Mouse (Mus musculus): Measurements from ENCODE around the gene Tshz3.

Tshz3 gene

DNA sequence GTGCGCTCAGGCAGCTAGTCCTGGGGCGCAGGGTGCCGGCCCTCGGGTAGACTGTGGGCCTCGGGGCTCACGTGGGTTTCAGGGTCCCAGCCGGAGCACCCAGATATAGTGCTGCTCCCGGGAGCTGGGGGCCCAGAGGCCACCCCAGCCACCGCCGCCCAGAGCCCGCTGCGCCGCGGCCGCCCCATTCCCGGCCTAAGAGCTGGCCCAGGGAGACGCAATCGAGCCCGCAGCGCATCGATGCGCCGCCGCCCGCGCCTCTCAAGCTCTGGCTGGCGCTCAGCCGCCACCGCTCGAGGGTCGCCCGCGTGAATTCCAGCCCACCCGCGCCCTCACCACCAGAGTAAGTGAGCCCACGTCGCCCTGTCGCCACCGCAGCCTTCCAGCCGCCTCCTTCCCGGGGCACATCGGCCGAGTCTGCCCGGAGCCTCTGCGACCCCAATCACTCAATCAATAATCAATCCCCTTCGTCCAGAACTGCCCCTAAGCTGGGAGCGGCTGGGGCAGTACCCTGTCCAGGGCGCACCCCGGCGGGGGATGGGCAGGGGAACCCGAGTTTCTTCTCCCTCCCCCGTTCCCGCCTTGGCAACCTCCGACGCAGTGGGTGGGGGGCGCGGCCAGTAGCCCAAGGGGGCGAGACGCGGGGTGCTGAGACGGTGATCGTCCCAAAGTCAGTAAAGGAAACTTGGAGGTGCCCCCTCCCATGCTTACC lies 1.4 kb upstream of the Tshz3 start:
- DNase-seq (ENCODE audit: inconsistent ontology term): peak; percentile 80

DNA sequence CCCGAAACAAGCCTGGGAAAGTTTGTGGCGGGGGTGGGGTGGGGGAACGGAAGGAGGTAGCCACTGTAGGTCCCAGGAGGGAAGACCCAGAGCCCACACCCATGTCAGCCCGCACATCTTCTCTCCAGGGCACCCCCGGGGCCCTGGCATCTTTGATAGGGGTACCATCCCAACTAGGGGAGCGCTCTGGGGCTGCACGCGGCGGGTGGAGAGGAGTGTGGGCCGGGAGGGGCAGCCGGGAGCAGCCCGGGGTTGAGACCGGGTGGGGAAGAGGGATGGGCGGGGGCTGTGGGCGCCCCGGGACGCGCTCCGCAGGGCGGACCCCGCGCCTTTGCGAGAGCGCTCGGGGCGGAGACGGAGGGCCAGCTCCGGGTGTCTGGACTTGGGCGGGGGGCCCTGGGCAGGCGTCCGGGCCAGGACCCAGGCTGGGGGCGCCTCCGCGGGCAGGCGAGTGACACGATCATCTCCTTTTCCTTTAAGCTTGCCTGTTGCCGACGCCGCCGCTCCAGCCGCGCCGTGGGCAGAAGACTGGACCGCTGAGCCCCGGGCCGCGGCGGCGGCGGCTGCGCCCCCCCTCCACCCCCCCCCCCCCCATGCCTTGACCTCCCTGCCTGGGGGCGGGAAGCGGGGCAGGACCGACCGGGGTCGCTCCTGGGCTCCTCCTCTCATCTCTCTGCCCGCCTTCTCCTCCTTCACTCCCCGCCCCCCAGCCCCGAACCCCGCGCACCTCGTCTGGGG lies 631 bp upstream of the Tshz3 start:
- peak; percentile 71 for DNase-seq (ENCODE audit: inconsistent ontology term)

GRCm38 (mm10) chr7:36698589-36698946 lies 650 bp downstream of the Tshz3 start:
- DNase-seq (ENCODE audit: inconsistent ontology term): peak; percentile 34

DNA sequence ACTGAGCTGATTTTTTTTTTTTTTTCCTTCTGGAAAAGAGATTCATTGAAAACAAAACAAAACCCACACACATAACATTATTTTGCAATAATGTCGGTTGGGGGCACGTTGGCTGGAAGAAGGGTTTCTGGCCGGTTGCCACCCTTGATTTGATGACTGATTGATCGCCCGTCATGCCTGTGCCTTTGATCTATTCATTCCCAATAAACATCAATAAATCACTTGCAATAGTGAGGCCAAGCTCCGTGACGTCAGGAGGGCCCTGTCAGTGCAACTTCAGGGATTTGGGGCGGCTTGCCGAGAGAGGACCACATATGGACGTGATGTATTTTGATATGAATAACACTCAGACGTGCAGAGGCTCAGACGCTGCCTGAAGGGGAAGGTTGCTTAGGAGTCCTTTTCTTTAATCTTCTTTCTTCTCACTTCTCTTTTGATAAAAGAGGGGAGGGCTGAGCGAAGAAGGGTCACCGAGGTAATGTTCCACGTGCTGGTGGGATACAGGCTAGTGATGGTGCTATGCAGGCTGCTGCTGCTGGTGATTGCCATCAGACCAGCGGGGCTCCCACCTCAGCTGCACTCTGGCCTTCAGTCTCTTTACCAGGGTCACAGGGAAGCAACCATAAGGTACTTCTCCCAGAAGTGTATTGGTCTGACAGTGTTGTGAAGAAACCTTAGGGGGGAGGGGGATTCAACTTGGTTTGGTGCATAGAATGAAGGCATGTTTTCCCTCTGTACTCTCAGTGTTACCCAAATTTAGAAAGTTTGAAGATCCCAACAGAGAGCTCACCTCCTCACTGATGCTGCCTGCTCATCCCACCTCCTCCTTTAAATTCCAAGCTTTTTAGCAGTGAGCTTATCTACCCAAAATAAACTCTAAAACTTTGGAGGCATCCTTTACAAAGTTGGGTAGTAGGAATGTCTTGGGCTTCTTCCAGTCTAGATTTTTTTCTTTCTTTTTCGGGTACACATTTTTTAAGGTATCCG lies 1.4 kb downstream of the Tshz3 start:
- DNase-seq (ENCODE audit: inconsistent ontology term): no peak

DNA sequence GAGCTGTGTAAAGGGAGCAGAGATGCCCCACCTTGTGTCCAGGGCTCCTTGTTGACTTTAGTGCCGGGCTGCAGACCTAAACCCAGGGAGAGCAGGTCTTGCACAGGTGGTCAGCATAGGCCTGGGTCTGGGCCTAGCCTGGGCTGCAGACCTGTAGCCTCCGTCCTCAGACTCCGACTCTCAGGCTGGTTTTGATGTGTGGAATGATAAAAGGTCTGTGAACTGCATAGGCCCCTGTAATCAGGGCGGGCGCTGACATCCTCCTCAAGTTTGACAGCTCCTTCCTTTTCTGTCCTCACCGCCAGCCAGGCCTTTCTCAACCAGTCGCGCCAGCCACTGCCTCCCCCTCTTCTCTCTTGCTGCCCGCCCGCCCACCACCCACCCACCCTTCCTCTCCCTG lies 8.7 kb downstream of the Tshz3 start:
- DNase-seq (ENCODE audit: inconsistent ontology term): no peak

DNA sequence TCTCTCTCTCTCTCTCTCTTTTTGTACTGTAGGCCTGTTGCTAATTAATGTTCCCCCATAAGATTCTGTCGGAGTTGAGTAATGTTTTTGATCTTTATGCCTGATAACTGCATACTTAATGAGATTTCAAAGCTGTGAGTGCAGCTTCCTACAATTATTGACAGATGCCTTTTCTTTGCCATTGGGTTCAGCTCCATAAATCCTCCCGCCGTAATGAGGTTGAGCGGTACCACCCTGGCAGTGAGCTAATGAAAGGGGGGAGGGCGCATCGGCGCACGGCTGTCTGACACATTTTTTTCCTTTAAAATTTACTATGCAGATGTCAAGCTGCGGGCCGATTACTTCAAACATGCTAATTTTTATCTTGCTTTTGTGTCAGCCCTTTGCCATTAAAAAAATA lies 9.3 kb downstream of the Tshz3 start:
- no peak for DNase-seq (ENCODE audit: inconsistent ontology term)

- DNase-seq (ENCODE audit: inconsistent ontology term): no peak
These were observed 9.9 kb downstream of the Tshz3 start for GRCm38 (mm10) chr7:36707681-36708350.

DNA sequence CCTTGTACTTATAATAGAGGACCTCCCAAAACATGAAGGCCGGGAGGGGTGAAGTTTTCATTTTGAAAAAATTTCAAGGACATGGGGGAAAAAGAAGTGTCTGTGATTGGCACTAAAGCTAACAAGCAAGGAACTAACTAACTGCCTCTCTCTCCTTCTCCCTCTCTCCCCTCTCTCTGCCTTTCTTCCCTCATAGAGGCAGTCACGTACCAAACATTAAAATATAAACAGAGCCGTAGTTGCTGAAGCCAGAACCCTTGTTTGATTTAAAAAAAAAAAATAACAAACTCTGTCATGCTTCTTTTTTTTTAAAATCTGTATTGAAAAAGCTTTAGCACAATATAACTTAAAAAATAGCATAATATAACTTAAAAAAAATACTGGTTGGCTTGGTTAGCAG lies 10.9 kb downstream of the Tshz3 start:
- DNase-seq (ENCODE audit: inconsistent ontology term): no peak

DNA sequence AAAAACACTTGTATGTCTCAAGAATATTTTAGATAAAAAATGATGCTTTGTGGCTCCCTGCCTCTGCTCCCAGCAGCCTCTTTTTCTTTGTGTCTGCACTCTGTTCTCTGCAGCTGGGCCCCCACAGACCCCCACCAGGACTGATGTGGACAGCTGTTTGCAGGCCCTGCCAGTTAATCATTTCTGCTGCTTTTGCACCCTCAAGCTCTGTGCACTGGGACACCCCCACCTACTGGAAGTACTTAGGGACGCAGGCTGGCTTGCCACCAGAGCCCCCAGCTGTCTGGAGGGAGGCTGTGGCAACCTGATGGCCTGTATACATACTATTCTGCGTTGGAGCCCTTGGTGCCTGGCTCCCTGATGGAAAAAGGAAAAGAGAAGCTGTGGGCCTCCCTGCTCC lies 11.3 kb downstream of the Tshz3 start:
- no peak for DNase-seq (ENCODE audit: inconsistent ontology term)

- DNase-seq (ENCODE audit: inconsistent ontology term): no peak
These were observed 12.1 kb downstream of the Tshz3 start for GRCm38 (mm10) chr7:36709974-36710373.

DNA sequence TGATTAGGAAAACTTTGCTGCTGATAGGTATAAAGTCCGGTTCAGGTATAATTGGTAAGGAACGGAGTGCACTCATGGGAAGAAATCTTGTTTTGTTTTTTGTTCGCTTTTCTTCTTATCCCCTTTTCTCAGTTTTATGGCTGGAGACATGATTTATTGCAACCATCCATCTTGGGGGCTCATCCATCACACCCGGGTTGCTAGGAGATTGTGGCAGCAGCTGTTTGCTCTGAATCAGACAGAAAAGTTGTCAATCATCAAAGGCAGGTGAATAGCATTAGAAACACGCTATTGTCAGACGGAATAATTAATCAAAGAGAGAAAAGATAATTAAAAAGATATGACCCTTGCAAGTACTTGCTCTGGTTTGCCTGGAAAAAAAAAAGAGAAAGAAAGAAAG lies 12.5 kb downstream of the Tshz3 start:
- no peak for DNase-seq (ENCODE audit: inconsistent ontology term)

DNA sequence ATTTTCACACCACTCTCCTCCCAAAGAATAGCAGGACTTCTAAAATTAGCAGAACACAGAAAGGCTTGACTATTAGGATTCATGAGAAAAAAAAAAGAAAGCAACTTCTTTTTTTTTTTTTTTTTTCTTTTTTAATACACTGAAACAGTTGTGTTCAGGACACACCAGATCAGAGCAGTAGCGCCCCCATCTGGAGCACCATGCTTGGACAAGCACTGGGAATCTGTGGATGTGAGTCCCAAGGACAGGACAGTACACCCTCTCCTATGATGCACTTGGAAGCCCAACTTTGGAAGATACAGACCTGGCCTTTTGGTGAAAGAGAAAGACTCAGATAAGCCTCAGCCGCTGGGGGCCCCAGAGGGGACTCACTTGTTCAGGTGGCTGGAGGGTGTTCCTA lies 13.8 kb downstream of the Tshz3 start:
- DNase-seq (ENCODE audit: inconsistent ontology term): no peak

- no peak for DNase-seq (ENCODE audit: inconsistent ontology term)
These were observed 16.4 kb downstream of the Tshz3 start for GRCm38 (mm10) chr7:36714323-36714722.

- no peak for DNase-seq (ENCODE audit: inconsistent ontology term)
These were observed 19.3 kb downstream of the Tshz3 start for GRCm38 (mm10) chr7:36717192-36717591.

GRCm38 (mm10) chr7:36720830-36721229 lies 22.9 kb downstream of the Tshz3 start:
- no peak for DNase-seq (ENCODE audit: inconsistent ontology term)

GRCm38 (mm10) chr7:36736303-36737050 lies 38.6 kb downstream of the Tshz3 start:
- DNase-seq (ENCODE audit: inconsistent ontology term): no peak

DNA sequence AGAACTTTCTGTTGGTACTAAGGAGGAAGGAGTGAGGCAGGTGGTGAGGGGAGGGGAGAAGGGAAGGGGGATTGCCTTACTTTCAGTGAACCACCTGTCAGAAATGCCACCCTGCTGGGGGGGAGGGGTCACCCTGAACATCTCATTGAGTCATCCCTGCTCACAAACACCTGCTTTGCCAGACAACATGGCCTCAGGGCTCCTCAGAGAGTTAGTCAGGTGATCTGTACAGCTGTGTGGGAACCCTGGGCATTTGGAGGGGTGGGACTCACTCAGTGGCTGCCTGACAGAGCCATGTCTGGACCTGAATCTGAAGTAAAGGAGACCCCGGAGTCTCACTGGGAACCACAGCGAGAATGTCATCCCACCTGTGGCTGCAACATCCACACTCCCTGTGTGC lies 53.6 kb downstream of the Tshz3 start:
- no peak for DNase-seq (ENCODE audit: inconsistent ontology term)

DNA sequence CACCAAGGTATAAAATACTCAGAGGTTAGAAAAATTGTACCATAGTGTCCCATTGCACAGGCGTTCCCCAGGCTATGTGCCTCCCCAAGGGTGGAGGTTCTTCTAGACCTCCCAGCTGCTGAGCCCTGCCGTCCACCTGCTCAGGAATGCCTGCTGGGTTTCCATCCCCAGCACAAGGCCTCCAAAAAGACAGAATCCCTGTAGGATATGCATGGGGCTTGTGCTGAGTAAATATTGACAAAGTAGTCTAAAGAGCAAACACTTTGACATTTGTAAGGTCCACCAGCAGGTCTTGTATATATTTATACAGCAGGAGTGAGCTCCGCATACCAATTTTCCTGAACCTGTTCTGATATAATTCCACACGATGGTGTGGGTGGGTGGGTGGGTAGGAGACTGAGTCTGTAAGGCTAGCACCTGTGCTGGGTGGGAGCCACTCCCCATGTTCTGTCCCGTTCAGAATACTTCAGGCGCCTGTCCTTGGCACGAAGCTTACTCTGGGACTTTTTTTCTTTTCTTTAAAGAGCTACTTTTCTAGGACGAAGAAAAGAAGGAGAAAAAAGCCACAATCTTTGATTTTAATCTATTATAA lies 69.7 kb downstream of the Tshz3 start:
- no peak for DNase-seq (ENCODE audit: inconsistent ontology term)

DNA sequence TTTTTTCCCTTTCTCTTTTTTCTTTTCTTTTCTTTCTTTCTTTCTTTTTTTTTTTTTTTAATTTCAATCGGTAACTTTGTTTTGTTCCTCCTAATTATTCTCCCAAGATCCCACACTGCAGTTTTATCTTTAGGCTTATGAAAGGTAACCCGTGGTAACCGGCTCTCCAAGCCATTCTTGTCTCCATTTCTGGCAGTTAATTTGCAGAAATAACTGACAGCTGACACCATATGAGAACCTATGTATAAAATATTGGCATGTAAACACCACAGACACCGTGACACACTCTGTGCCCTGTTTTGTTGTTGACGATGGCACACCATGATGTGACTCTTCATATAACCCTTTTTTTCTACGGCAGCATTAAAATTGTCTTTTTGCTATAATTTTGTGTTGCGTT lies 75.2 kb downstream of the Tshz3 start:
- DNase-seq (ENCODE audit: inconsistent ontology term): no peak

DNA sequence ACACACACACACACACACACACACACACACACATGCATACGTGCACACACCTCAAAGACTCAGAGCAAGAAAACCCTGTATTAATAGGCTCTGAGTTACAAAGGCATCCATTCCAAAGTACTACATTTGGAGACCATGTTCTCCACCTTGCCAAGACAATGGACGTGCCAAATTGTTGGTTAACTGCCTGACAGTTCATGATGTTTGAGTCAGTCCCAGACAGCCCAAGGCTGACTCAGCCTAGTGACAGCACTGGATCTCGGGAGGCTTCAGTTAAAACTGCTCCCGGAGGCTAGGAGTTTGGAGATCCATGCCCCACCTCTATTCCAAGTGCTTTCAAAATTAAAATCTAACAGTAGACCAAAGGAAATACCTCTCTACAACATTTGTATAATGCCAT lies 79.0 kb downstream of the Tshz3 start:
- no peak for DNase-seq (ENCODE audit: inconsistent ontology term)

DNA sequence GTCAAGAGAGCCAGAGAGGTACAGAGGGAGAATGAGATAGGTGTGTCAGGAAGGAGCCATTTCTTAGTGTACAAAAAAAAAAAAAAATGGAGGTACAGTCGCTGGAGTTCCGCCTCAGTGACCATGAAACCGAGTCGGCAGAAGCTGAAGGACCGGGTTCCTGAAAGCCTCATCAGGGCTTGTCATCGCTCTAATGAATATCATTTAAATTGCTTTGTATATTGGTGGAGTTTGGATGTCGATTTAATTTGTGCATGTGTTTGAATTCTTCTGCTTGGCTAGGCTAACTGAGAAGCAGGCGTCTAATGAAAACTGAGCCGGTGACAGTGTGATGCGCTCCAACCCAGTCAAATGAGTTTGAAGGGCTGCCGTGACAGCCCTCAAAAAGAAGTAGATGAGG lies 80.5 kb downstream of the Tshz3 start:
- DNase-seq (ENCODE audit: inconsistent ontology term): no peak
